Mouse (Mus musculus) E14TG2a.4 (cell line): ENCODE results near the gene Ap1m1.

Experiments
- CTCF ChIP-seq: conservative IDR thresholded peaks from 2 replicates; pipeline ENCODE4 v1.5.1; 2014; ENCODE audit warnings: low read length
- NANOG ChIP-seq: IDR thresholded peaks from 2 replicates; pipeline ENCODE4 v1.6.1; 2014; ENCODE audit warnings: borderline replicate concordance, low read length, mixed read lengths

- TF ChIP-seq CTCF, result no peak
- TF ChIP-seq NANOG, result no peak
These were observed 26.3 kb upstream of the Ap1m1 start, which contains the start of gene Gm11034 for GRCm38 (mm10) chr8:72213536-72213935.
